Mouse (Mus musculus) thymus, postnatal 14 days (tissue): ENCODE data around the gene Ppa1.

Source experiments
- DNase-seq: peaks from one replicate; pipeline ENCODE4 v3.0.0; 2021

Ppa1 gene

DNA sequence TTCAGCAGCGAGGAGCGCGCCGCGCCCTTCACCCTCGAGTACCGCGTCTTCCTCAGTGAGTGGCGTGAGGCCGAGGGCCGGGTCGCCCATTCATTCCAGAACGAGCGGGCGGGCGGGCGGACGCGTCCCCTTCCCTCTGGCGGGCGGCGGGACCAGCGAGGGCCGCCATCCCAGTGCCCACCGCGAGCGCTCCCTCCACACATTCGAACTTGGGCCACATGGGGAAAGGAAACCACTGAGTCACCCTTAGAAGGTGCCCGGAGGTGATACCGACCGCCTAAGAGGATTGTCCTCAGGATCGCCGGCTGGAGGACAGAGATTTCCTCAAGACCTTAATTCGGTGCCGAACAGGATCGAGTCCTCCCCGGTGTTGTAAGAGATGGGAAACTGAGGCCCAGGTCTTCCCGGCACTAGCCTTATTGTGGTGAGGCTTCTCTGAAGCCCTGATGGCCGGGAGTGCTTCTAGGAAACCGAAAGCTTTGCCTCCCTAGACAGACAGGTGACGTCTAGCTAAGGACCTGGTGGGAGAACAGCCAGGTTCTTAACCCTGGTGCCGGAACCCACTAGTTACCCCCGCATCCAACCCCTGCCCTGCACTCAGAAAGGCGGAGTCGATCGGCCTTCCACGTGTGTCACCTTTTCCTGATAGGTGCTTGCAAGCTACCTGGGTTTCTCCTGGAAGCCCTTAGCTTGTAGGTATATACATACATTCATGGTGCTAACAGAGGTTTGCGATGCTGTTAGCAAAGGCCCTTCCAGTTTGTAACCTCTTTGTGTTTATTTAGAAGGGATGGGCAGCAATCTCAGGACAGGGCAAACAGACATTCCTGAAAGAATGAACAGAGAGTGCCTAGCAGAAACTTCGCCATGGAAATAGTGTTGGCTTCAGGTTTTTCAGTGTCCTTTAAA lies 639 bp downstream of the Ppa1 start:
- peak; percentile 18 for DNase-seq

DNA sequence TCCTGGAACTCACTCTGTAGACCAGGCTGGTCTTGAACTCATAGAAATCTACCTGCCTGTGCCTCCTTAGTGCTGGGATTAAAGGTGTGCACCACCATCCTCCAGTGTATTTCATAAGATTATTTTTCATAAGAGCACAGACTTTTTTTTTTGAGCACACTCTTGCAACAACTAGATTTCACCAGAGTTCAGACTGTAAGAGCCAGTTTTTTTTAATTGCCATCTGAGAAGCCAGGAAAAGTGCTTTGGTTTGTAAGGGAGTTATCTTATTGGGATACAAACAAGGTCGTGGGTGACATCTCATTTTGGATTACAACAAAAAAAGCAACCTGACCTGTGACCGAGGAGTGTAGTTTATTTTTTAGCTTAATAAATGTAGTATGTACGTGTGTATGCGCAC lies 5.8 kb downstream of the Ppa1 start:
- DNase-seq, result no peak

DNA sequence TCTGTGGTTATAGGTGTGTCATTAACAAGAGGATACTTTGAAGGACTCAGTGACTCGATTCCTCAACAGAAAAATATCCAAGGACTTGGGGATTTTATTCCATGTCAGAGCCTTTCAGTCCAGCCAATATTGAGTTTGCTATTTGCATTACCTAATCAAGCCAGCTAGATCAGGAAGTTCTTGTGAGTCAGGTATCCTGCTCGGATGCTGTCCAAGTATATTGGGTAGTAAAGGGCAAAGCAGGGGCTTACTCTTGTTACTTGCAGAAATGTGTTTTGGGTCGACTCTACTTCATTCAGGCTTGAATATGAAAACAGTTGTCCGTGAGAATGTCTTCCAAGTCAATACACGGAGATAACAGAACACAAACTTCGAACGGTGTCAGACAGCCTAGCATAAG lies 6.3 kb downstream of the Ppa1 start:
- DNase-seq, result no peak

DNA sequence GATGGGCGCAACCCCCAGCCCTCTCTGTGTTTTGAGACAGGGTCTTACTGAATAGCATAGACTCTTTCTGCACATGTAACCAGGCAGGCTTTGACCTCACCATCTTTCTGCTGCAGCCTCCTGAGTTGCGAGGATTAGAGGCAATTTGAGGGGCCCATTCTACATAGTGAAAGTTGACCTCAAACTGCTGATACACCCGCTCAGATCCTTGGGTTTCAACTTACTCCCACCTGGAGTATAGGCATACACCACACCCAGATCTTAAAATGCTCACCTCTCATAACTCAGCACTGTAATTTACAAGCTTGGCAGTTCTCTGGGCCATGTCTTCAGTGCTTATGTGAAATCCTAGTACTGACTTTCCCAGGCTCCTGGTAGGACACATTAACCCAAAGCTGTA lies 6.8 kb downstream of the Ppa1 start:
- DNase-seq, result no peak

DNA sequence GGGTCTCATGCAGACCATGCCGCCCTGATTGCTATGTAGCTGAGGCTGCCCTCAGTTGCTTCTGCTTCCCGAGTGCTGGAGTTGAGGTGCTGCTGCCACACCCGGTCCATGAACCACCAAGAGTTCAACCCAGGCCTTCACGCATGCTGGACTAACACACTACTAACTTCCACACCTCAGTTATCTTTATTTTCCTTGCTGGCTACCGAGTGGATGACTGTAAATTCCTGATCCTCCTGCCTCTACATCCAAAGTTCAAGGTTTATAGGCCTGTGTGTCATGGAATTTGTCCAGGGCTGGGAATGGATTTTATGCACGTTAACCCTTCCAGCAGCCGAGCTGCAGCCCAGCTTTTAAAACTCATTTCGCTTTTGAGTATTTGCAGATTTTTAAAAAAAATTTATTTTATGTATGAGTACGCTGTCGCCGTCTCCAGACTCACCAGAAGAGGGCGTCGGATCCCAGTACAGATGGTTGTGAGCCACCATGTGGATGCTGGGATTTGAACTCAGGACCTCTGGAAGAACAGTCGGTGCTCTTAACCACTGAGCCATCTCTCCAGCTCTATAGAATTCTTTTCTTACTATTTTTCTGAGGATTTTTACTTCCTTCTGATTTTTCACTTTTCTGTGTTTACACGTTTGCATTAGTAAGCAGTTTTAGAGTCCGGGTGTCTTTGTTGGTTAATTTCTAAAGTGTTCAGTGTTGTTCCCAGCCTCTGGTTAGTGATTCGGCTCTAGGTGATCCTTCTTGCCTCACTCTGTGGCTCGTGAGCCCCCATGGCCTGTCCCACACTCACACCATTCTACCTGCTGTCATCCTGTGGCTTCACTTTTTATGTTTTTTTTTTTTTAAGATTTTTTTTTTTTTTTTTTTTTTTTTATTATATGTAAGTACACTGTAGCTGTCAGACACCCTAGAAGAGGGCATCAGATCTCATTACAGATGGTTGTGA lies 8.9 kb downstream of the Ppa1 start:
- no peak for DNase-seq

DNA sequence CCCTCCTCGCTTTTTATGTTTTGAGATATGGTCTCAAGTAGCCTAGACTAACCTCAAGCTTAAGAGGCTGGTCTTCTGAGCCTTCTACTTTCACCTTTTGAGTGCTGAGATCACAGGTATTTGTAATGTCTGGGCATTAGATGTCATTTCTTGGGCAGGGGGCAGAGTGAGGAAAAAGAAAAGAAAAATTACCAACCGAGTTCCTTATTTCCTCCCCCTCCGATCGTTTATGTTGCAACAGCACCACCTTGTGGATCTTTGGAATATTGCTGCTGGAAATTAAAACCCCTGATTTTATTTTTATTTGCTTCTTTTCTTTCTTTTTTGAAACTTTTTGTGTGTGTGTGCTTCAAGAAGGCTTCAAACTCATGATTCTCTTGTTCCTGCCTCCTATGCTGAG lies 9.6 kb downstream of the Ppa1 start:
- peak; percentile 53 for DNase-seq

DNA sequence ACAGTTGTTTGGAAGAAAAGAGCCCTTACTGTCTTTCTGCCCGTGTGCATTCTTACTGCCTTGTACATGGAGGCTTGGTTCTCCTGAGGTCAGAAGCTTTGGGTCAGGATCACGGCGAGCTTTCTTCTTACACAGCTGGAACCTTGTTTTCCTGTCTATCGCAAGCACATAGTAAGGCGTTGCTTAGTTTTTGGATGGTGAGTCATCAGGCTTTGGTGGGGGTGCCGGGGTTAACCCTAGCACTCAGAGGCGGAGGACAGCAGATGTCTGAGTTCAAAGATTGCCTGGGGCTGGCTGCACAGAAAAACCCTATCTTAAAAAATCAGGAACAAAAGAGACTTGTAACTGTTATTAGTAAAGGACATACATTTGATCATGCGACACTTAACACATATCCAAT lies 13.5 kb downstream of the Ppa1 start:
- no peak for DNase-seq

DNA sequence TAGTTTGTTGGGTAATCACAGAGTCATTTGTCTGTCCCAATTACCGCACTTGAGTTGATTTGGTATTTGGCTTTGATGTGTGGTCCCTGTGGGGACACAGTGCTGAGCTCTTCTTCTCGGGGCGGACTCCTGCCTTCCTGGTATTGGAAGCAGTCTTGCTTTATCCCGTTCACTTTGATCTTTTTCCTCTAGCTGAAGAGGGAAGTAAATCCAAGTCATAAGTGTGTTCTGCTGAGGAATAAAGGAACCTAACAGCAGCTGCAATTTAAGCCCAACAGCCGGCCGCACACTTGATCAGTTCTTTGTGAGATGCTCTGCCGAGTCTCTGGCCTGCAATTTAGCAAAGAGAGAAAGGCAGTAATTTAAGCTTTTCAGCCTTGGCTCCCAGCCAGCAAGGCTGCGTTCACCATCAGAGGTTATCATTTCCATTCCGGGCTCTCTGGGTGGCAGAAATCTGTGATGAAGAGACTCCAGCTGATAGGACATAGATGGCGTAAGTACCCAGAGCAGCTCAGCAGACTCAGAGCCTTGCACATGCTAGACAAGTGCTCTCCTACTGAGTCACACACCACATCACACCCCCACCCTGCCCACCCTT lies 14.1 kb downstream of the Ppa1 start:
- no peak for DNase-seq

DNA sequence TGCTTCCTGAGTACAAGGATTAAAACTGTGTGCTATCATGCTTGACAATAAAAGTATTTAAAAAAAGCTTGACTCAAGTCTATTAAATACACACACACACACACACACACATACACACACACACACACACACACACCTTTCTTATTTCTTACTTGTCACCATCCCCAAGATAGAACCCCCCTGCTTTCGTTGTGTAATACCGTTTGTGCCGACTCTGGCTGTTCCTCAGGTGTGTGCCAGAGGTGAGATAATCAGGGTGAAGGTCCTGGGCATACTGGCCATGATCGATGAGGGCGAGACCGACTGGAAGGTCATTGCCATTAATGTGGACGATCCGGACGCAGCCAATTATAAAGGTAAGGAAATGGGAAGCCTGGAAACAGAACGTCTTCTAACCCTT lies 16.8 kb downstream of the Ppa1 start:
- DNase-seq, result no peak

DNA sequence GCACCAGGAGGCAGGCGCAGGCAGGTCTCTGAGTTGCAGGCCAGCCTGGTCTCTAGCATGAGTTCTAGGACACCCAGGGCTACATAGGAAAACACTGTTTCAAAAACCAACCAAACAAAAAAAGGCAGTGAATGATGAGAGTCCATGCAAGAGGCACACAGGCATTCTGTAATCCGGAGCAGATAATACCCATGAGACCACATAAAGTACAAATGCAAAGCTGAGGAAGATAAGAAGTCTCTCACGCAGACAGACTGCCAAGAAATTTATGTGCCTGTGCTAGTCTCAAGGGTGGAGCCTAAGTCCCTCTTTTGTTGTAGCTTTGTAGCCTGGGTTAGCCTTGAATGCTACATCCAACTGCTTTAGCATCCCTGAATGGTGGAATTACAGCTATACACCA lies 17.3 kb downstream of the Ppa1 start:
- DNase-seq, result no peak

DNA sequence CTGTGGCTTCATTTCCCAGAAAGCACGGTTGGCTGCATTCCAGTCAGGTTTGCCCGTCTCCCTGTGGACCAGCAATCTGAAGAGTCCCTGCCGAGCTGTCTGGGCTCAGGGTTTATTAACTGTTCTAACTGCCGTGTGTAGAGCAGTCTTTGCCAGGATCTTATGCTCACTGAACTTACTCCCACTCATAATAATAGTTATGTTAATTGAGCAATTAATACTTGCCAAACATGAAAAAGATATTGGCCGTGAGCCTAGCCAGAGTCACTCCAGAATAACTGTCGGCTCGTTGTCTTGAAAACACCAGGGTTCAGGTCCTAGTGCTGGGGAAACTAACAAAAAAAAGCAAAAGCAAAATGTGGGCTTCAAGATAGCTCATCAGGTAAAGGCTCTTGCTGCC lies 20.9 kb downstream of the Ppa1 start:
- DNase-seq, result no peak

DNA sequence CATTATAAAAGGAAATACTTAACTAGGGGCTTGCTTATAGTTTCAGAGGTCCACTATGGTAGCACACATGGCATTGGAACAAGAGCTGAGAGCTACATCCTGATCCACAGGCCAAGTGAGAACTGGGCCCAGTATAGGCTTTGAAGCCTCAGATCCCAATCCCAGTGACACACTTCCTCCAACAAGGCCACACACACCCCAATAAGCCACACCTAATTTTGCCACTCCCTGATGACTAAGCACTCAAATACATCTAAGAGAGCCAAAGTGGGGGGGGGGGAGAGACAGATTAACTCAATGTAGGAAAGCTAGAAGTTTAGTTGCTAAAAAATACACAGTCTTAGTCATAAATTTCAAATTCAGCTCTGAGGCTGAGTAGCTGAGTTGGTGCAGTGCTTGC lies 21.5 kb downstream of the Ppa1 start:
- DNase-seq, result no peak

DNA sequence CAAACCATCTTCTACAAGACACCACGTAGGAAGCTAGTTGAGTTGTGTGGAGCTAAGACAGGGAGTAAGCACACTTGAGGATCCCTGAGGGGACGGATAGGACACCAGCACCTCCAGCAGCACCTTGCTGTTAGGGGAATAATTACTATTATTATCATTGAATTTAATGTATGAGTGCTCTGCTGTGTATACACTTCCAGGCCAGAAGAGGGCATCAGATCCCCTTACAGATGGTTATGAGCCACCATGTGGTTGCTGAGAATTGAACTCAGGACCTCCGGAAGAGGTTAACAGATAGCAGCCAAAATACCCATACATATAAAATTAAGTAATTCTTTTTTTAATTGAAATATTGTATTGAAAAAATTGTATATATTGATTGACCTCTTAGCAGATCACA lies 22.4 kb downstream of the Ppa1 start:
- DNase-seq, result no peak

DNA sequence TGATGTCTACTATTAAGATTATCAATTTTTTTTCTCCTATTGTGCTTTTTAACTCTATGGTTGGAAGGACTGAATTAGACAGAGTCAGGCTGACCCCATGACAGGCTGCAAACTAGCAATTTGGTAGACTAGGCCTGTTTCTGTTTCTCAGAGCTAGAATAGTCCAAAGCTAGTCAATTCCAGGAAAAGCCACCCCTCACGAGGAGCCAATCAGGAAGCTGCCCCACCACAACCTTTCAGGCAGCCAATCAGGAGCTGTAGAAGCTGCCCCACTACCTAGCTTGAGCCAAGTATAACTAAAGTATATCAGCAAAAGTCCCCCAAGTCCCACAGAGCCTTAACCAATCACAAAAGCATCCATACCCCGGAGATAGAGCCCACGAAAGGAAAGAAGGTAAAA lies 27.6 kb downstream of the Ppa1 start:
- peak; percentile 11 for DNase-seq

DNA sequence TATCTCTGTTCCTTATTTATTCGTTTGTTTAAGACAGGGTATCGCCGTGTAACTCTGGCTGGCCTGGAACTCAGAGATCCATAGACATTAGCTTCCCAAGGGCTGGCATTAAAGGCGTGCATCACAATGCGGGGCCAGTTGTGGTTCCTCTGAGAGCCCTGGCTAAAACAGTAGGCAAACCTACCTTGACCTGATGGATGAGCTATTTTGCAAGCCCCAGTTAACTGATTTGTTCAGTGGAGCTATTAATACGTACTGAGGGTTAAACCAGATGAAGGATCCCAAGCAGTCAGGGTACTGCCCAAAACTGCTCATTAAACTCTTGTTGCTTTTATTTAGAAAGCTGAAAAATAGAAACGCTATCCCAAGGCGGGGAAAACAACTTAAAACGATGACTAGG lies 31.2 kb downstream of the Ppa1 start:
- DNase-seq, result peak; percentile 18

DNA sequence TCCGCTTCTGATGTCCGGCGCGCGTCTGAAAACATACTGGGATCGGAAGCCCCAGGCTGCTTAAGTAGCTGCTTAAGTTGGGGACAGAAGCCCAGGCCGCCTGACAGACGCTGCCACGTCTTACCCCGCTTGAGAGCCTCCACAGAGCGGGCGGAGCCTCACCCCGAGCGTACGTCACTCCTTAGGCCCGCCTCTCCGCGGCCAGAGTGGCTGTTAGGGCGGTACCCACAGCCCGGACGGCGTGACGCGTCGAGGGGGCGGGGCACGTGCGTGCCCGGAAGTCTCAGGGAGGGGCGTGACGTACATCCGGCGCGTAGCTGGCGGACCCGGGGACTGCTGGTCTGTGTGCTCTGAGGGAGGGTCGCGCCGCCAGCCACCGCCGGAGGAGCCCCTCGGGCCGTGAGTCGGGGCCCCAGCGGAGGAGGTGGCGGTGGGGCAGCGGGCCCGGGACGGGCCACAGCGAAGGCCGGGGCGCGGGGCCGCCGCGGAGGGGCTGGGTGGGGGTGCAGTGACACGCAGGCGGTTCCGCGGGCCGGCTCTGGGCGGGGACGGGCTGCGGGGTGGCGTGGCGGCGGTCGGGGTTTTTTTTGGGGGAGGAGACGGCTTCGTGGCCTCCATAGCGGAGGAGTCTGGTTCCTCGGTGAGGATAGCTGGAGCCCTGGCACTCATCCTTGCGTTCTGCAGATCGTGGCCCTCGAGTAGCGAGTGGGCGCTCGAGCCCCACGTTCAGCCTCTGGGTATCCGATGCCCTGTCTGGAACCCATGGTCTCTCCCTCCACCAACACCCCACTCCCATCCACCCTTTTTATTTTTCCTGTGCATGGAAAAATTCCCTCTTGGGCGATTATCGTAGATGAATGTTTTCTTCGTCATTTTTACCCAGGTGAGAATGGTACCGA lies 31.9 kb downstream of the Ppa1 start, which contains the start of gene Sar1a:
TSS of gene Sar1a (plus strand) at position 285 of the 899 bp plus-strand sequence.
- peak; percentile 99 for DNase-seq

DNA sequence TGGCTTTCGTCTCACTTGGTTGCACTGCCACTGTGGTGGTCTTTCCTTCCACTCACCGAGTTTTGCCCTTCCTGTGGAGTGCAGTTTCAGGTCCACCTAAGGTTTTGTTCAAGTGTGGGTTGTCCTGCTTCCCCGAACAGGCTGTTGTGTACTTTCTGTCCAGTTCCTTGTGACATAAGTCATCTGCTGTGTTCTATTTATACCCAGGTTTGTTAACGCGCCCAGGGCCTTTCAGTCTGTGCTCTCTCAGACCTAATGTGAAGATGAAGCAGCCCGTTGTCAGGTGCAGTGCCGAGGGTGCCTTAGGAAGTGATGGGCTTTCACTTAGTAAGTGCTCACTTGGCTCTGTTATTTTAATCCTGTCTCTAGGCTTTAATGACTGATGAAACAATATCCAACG lies 41.1 kb downstream of the Ppa1 start:
- DNase-seq, result no peak

DNA sequence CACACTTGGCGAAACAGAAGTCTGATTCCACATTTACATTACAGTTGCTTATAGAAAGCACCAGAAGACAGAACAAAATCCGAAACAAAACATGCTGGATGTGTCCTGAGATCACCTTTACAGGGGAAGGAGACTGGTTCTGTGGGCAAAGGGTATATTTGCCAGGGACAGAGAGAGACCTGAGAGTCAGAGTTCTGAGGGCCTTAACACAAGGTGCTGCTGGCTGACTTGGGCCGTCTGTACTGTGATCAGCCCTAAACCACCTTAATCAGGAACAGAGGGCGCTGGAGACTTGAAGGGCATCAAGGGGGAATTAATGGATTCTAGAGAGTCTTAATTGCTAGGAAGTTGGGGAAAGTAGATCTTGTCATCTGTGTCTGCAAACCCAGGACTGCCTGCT lies 45.2 kb downstream of the Ppa1 start:
- DNase-seq, result no peak

DNA sequence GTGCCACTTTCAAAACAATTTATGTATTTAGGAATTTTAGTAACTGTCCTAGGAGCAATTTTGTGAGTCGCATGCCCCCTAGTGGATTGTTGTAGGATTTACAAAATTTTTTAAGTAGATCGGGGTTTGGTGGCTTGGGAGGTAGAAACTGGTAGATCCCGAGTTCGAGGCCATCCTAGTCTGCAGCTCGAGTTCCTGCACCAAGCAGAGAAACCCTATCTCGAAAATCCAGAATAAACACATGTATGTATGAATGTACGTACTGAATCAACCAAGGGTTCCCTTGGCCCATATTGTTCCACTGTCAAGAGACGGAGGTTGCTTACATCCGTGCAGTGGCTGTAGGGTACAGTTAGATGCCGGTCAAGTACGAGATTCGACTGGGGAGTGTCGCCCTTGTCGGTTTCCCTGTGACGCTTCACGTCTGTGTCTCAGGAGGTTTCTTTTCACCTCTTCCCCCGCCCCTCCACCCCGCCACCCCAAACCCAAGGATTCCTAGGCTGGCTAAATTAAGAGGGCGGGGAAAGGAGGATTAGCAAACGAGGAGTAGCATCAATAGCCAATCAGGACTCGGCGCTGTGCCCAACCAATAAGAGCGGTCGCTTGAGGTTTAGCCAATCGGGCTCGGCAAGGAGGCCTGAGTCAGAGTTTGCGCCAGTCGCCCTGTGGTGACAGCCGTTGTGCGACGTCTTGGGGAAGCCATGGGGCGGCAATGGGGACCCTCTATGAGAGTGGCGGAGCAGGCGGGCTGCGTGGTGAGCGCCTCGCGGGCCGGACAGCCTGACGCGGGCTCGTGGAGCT lies 46.7 kb downstream of the Ppa1 start, which contains the start of gene Tysnd1:
TSS of gene Tysnd1 (plus strand) at position 645 of the 801 bp plus-strand sequence.
- DNase-seq, result peak; percentile 94

DNA sequence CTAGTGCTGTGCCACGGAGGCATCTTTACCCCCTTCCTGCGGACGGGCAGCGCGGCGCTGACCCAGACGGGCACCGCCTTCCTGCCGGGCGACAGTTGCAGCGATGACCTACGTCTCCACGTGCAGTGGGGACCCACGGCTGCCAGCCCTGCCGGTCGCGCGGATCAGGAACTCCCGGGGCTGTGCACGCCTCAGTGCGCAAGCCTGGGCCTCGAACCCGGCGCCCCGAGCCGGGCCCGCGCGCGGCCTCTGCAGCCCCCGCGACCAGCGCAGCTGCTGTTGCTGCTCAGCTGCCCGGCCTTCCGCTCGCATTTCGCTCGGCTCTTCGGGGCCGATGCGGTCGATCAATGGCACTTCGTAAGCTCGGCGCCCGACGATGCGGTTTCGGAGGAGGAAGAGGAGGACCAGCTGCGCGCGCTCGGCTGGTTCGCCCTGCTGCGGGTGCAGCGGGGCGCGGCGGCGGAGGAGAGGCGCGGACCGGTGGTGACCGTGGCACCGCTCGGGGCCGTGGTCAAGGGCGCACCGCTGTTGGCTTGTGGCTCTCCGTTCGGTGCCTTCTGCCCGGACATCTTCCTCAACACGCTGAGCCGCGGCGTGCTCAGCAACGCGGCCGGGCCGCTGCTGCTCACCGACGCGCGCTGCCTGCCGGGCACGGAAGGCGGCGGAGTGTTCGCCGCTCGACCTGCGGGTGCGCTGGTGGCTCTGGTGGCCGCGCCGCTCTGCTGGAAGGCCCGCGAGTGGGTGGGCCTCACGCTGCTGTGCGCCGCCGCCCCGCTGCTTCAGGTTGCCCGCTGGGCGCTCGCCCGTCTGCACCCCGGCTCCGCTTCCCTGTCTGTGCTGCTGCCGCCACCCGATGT lies 47.6 kb downstream of the Ppa1 start:
- DNase-seq, result peak; percentile 58

DNA sequence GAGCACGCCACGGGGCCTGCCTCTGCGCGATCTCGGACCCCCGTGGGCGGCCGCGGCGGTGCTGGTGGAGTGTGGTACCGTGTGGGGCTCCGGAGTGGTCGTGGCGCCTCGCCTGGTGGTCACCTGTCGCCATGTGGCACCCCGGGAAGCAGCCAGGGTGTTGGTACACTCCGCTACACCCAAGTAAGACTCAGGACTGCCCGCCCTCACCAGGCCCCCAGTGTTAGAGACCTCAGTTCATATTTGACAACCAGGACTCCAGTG lies 48.1 kb downstream of the Ppa1 start:
- DNase-seq, result peak; percentile 46
